Mouse (Mus musculus): ENCODE results near the gene Mfsd14a.
"Not testable (repeated sequence)": the region's sequence is repeated elsewhere in the genome, so short reads cannot be mapped to it uniquely, and the experiment has no call there.

The Mfsd14a gene

GRCm38 (mm10) chr3:116662463-116662863, at the start of gene Mfsd14a:
TSS of gene Mfsd14a (minus strand) at chr3:116662677.
- peak; percentile 100 for DNase-seq (ENCODE audit: low spot score)

- DNase-seq (ENCODE audit: low spot score), result peak; percentile 87
Observed at GRCm38 (mm10) chr3:116711624-116712435, 49.4 kb upstream of the Mfsd14a start.

DNA sequence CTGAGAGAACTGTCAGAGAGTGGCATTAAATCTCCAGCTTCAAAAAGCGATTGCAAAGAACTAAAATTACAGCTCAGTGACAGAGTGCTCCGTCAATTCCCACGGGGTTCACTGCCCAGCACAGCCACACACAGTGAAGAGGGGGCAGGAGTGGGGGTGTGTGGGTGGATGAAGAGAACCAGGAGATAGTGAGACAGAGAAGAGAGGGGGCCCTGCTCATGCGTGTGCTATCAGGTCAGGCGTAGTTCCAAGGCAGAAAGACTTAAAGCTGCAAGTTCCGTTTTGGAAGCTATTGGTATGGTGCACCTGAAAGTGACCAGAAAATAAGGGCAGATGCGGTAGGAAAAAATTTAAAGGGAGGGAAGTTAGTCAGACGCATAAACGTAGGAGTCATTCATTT, 48.5 kb upstream of the Mfsd14a start:
- no peak for DNase-seq (ENCODE audit: low spot score)

DNA sequence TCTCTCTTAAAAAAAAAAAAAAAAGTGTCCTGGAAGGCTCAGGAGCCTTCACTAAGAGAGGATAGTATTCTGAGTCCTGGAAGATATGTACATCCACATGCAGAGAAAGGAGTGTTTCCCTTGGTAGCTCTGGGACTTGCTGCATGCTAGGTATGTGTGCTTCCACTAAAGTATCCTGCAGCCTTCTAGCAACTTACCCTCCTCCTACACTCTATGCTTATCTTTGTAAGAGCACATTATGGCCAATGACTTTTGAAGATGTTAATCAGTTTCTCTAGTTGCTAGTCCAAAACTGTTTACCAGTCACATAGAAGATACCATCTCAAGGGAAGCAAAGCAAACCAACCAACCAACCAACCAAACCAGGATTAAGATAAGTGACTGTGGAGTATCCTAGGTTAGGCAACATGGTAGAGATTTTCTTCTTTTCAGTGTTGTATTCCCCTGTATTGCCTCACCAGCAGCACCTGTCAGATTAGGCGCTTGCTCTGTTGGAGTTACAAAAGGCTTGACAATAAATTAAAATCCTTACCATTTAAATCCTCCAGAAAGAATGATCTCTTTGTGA, 43.2 kb upstream of the Mfsd14a start:
- no peak for DNase-seq (ENCODE audit: low spot score)

DNA sequence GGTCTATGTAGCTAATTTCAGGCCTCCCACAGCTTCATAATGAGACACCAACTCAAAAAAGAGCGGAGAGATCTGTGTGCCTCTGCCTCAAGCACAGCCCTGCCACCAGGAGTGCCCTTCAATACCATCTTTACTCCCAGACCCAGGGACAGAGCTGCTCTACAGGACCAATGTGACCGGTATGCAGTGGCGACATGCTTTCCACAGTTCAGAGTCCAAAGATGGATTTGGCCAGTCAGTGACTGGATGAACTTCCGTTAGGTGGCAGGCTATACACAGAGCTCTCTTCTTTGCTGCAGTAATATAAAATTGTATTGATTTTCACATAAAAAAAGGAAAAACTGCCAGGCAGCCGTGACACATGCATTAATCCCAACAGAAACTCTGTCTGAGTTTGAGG, 41.4 kb upstream of the Mfsd14a start:
- no peak for DNase-seq (ENCODE audit: low spot score)

- DNase-seq (ENCODE audit: low spot score), result no peak
Observed at GRCm38 (mm10) chr3:116702647-116703272, 40.3 kb upstream of the Mfsd14a start.

DNA sequence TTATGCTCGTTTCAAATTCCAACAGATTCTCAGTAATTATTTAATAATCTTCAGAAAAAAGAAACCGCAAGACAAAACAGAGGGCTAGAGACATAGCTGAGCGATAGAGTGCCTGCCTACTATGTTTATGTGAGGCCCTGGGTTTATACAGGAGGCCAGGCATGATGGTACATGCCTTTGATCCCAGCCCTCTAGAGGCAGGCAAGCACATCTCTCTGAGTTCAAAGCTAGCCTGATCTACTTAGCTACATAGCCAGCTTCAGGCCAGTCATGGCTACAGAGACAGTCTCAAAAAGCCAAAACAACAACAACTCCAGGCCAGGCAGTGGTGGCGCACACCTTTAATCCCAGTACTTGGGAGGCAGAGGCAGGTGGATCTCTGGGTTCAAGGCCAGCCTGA, 39.1 kb upstream of the Mfsd14a start:
- no peak for DNase-seq (ENCODE audit: low spot score)

- DNase-seq (ENCODE audit: low spot score), result no peak
Observed at GRCm38 (mm10) chr3:116698786-116699185, 36.3 kb upstream of the Mfsd14a start.

GRCm38 (mm10) chr3:116695666-116695985, 33.1 kb upstream of the Mfsd14a start:
- DNase-seq (ENCODE audit: low spot score), result no peak

DNA sequence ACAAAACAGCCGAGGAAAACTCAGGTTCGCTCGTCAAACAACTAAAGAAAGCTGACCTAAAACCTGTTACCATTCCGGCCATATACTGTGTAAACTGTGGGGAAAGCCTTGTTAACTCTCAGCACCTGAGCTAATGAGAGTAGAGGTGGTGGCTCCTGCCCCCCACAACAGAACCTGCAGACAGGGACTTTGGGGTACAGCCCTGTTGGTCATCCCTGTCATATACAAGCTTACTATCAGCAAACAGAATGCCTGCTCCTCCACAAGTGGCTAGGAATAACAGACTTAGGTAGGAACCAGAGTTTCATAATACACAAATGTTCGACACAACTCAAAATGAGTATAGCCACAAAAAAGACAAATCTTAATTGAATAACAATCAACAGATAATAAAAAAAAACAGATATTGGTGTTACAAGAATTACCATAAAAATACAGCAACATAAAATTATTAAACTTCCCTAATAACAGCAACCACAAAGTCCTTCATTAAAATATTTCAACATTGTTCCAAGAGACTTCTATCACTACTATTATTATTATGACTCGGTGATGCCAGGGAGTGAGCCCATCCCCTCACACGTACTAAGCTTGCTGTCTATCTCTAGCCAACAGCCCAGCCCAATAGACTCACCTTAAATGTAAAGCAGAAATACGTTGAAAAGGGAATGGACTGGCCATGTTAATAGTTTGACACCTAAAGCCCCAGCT, 32.6 kb upstream of the Mfsd14a start:
- no peak for DNase-seq (ENCODE audit: low spot score)

- no peak for DNase-seq (ENCODE audit: low spot score)
Observed at GRCm38 (mm10) chr3:116694312-116694711, 31.8 kb upstream of the Mfsd14a start.

- DNase-seq (ENCODE audit: low spot score), result no peak
Observed at GRCm38 (mm10) chr3:116681160-116681559, 18.7 kb upstream of the Mfsd14a start, which contains the start of gene Gm43191. TSS of gene Gm43191 (minus strand) at chr3:116681260.

DNA sequence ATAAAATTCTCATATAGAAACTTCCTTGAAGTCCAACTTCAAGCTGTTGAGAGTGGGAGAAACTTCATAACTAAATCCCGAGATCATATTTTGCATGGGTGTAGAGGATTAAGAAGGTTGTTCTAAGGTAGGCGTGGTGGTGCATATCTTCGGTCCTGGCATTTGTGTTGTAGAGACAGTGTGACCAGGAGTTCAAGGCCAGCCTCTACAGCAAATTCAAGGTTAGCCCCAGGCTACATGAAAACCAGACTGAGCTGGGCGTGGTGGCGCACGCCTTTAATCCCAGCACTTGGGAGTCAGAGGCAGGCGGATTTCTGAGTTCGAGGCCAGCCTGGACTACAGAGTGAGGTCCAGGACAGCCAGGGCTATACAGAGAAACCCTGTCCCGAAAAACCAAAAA, 1.8 kb upstream of the Mfsd14a start:
- not testable (repeated sequence) for DNase-seq (ENCODE audit: low spot score)

DNA sequence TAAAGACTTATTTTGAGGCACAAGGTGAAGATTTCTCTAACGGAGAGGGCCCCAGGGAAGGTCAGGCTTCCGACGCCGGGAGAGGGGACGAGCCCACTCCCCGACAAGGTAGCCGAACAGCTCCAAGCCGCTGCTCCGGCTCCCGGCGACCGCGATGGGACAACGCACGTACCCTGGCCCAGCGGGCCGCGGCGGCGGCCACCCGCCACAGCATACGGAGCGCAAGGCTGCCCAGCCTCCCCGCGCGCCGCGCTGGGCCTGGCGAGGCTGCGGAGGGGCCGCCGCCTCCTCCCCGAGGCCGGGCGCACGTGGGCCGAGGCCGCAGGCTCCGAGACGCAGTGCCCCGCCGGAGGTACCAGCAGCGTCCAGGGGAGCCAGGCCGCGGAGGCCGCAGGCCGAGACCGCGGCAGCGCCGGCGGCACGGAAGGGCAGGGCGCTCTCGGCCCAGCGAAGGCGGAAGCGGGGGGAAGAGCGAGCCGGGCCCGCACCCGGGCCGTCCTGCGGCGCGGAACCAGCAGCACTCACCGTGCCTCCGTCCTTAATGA, 535 bp downstream of the Mfsd14a start:
- DNase-seq (ENCODE audit: low spot score), result no peak

DNA sequence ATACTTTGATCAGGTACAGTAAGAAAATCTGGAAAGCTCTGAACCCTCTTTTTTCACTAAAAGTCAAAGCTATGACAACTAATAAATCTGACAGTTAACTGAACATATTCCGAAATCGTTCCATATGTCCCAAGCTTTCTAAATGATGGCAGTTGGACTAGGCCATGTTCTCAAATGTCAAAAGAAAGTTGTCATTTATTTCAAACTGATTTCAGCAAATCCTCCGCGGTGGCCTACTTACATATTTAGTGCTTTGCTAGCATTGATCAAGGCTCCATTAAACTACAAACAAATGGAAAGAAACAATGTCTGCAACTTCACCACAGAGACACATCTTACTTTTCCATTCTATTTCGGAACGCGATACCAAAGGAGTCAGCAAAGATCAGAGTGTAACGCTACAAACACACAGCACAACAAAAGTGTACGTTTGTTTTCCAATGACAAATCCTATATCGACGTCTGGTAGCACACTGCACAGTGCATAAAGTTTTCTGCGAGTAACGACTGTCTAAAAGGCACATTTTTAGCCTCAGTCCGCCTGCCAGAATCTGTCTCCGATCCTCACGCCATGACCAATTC, 1.1 kb downstream of the Mfsd14a start:
- DNase-seq (ENCODE audit: low spot score), result no peak

GRCm38 (mm10) chr3:116659856-116660430, 2.5 kb downstream of the Mfsd14a start:
- DNase-seq (ENCODE audit: low spot score), result no peak

DNA sequence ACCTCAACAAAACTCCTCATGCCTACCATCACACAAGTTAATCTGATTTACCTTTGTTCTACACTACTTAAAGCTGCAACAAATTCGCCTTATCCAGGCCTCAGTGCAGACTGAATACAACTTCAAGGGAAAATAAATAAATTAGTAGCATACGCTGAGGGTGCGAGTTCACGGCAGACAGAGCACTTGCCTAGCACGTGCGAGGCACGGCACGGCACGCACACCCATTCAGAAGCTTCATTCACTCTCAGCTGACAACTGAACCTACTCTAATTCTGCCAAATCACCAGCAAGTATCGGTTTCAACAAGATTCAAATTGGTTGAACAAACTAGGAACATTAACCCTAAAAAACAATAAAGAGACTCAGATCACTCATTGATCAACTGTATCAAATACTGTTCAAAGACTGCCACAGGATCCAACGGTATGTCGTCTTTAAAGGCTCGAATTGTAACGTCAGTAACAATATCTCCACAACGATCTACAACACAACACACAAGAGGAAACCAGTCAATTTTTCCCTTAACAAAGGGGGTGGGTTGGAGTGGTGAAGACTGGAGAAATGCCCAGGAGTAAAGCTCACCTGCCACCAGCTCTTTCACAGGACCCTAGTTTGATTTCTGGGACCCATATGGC, 3.4 kb downstream of the Mfsd14a start:
- DNase-seq (ENCODE audit: low spot score), result no peak

DNA sequence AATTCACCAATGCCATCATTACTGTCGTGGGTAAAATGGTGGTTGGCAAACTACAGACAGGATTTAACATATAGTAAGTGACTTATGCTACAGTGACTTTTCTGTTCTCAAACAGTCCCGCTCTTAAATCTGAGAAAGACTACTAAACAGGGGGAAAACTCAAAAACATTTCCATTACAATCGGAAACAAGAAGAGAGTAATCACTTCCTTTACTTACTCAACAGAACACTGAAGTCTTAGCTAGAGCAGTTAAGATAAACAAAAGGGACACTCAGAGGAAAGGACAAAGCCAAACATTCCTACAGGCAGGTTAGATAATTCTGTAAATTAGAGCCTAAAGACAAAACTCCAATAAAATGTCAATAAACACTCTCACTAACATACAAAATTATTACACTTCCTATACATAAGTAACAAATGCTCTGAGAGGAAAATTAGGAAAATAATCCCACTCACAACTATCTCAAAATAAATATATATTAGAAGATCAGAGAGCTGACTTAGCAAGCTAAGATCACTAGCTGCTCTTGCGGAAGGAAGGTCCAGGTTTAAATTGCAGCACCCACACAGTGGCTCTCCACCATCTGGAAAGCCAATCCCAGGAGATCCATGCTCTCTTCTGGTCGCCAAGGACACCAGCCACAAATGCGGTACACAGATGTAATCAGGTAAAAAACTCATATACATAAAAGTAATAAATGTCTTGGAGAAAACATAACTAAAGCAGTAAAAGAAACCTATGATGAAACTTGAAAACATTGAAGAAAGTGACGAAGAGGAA, 6.1 kb downstream of the Mfsd14a start:
- no peak for DNase-seq (ENCODE audit: low spot score)

- DNase-seq (ENCODE audit: low spot score), result not testable (repeated sequence)
Observed at GRCm38 (mm10) chr3:116654051-116654450, 8.4 kb downstream of the Mfsd14a start.

DNA sequence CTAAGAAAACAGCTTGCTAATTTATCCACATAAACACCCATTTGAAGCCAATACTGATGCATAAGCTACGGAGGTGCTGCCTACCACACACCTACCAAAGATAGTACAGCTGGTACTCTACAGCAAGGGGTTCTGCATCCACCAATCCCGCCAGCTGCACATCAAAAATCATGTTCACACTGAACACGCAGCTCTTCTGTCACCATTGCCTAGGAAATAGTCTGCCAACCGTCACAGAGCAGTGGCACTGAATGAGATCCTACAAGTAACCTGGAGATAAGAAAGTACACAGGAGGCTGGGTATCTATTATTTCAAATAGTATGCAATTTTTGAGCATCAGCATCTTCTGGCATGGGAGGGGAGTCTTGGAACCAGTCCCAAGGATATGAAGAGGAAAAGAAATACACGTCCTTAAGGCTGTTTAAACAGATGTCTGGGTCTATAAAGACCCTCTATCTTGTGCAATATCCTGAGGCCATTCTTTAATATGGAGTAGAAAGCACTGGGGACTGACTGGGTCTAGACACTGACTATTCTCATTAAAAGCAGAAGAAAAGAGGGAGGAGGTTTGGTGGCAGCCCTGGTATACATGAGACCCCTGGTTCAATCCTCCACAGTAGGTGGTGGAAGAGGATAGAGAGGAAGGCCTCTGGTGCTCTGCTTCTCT, 9.1 kb downstream of the Mfsd14a start:
- DNase-seq (ENCODE audit: low spot score), result no peak

Measured in testis, postnatal 10 days (tissue).